Comparison of ENCODE assay signal across 9 mouse cellular contexts in genomic region chr11:3587350-3587749, GRCm38 (mm10). TPM values are rescaled to one million over a fixed set of nuclear protein-coding genes. Genes with fewer than 3 reads are reported as not detected.
DNase-seq lines count a peak whose midpoint lies in the region; ATAC-seq and TF ChIP-seq lines count a peak whose summit lies in the region.
"Had no signal": no experiment of that assay in that cellular context is flagged by ENCODE, and none has a peak within 500 bp of the region (broad histone marks: within the 10 kb centered on the region; RNA-seq: fewer than 3 reads in every experiment).

No protein-coding gene starts in this region.

- DNase-seq in heart, adult 11 months = peak; percentile 92
- DNase-seq in heart, postnatal 25 days (ENCODE audit: low spot score) = no peak
- peak; percentile 31 for DNase-seq in layer of hippocampus, adult 9-11 months
- DNase-seq in layer of hippocampus, adult 8-10 months (ENCODE audit: low spot score in 2 of 2) = no peak
- DNase-seq in 3T3-L1 (ENCODE audit: low read depth, low spot score) = peak; percentile 63
- no peak for DNase-seq in midbrain, postnatal 0 days (ENCODE audit: low spot score)
- DNase-seq: adrenal gland, adult 8-10 months had no signal

- intact Hi-C loops in heart, postnatal 25 days (cut with DNase I) = loop anchor here (2.0 kb wide), 1 partner anchor 13 kb away; no protein-coding TSS in a partner anchor

- peak; percentile 81; the same call in 1 of the 2 replicates for ATAC-seq in intestine, embryonic 16.5 days
- no peak for ATAC-seq in liver, embryonic 12.5 days
- no peak for ATAC-seq in midbrain, postnatal 0 days (ENCODE audit: low FRiP score)

- H3K9me3 ChIP-seq in intestine, embryonic 16.5 days (ENCODE audit: control insufficient read depth, low read length) = no peaks in the 10 kb centered on the region
- no peaks in the 10 kb centered on the region for H3K9me3 ChIP-seq in liver, embryonic 12.5 days (replicated peaks)
- no peaks in the 10 kb centered on the region for H3K9me3 ChIP-seq in midbrain, postnatal 0 days (ENCODE audit: low read length)

- no peaks in the 10 kb centered on the region for H3K27me3 ChIP-seq in intestine, embryonic 16.5 days (replicated peaks; ENCODE audit: control insufficient read depth, insufficient read depth, low read length)
- no peaks in the 10 kb centered on the region for H3K27me3 ChIP-seq in liver, embryonic 12.5 days (replicated peaks)
- H3K27me3 ChIP-seq in midbrain, postnatal 0 days (ENCODE audit: insufficient read depth, low read length) = no peaks in the 10 kb centered on the region

- WGBS in intestine, embryonic 16.5 days = 31% methylated on average over 4 of the region's 4 CpGs
- WGBS in liver, embryonic 12.5 days (ENCODE audit: insufficient replicate concordance) = 24% methylated on average over 4 of the region's 4 CpGs
- 48% methylated on average over 4 of the region's 4 CpGs for WGBS in midbrain, postnatal 0 days

- H3K9ac ChIP-seq in intestine, embryonic 16.5 days (ENCODE audit: low read depth, low read length) = no peak overlapping the region
- no peak overlapping the region for H3K9ac ChIP-seq in liver, embryonic 12.5 days
- H3K9ac ChIP-seq in midbrain, postnatal 0 days (replicated peaks; ENCODE audit: low read length, poor library complexity, severe bottlenecking) = no peak overlapping the region

- no peak overlapping the region for H3K4me3 ChIP-seq in intestine, embryonic 16.5 days (ENCODE audit: low read length)
- no peak overlapping the region for H3K4me3 ChIP-seq in liver, embryonic 12.5 days
- H3K4me3 ChIP-seq in midbrain, postnatal 0 days (ENCODE audit: low read depth, low read length) = no peak overlapping the region

- no peak overlapping the region for H3K27ac ChIP-seq in intestine, embryonic 16.5 days (ENCODE audit: low read length)
- no peak overlapping the region for H3K27ac ChIP-seq in liver, embryonic 12.5 days
- H3K27ac ChIP-seq in midbrain, postnatal 0 days (ENCODE audit: low read depth, low read length) = no peak overlapping the region

- H3K36me3 ChIP-seq in intestine, embryonic 16.5 days (ENCODE audit: control insufficient read depth, insufficient read depth, low read length) = no peaks in the 10 kb centered on the region
- H3K36me3 ChIP-seq in liver, embryonic 12.5 days = no peaks in the 10 kb centered on the region
- no peaks in the 10 kb centered on the region for H3K36me3 ChIP-seq in midbrain, postnatal 0 days (ENCODE audit: insufficient read depth, low read length)

- no peak overlapping the region for H3K4me2 ChIP-seq in intestine, embryonic 16.5 days (ENCODE audit: low read depth, low read length)
- H3K4me2 ChIP-seq in liver, embryonic 12.5 days = no peak overlapping the region
- H3K4me2 ChIP-seq in midbrain, postnatal 0 days (ENCODE audit: low read depth, low read length, poor library complexity, severe bottlenecking) = no peak overlapping the region

- TF ChIP-seq CTCF in midbrain, postnatal 0 days (IDR thresholded peaks at IDR 0.05) = no peak

- H3K4me1 ChIP-seq in intestine, embryonic 16.5 days (ENCODE audit: control insufficient read depth, insufficient read depth, low read length) = peaks cover 3% of the 10 kb centered on the region; the same call in 1 of the 2 replicates
- H3K4me1 ChIP-seq in liver, embryonic 12.5 days = 0 out of 2 replicates have a peak, but pooled peaks cover 5% of the 10 kb centered on the region
- no peaks in the 10 kb centered on the region for H3K4me1 ChIP-seq in midbrain, postnatal 0 days (ENCODE audit: insufficient read depth, low read length)

RNA-seq across cellular contexts. Expression of gene Smtn, which starts 46.9 kb away (rescaled TPM):
- total RNA-seq in heart, postnatal 25 days (2021) = 100 to 1,000 TPM; 170 to 174 TPM
- 10 to 100 TPM in 1 of 4 experiments, 1 to 10 TPM in 3; 6.4 to 12.1 (median 8.3) TPM for total RNA-seq in layer of hippocampus, adult 8-10 months (2022)
- 78.2 and 80.1 TPM in 2 replicates for polyA plus RNA-seq in intestine, embryonic 16.5 days (2015; fragmentation: Nextera tagmentation; extraction: Ambion mirVana)
- 16.9 and 18.2 TPM in 2 replicates for polyA plus RNA-seq in liver, embryonic 12.5 days (2016; fragmentation: Nextera tagmentation; extraction: Ambion mirVana)
- 7.3 and 9.9 TPM in 2 replicates for total RNA-seq in midbrain, postnatal 0 days (2014; rRNA removed)
- polyA plus RNA-seq in midbrain, postnatal 0 days (2015; fragmentation: Nextera tagmentation; extraction: Ambion mirVana) = 8.0 and 8.1 TPM in 2 replicates

Comparison
In these comparisons a context has a peak if more than half of its experiments do, and no peak if none do; other contexts are left out.
1. DNase-seq: peak in heart, adult 11 months (single experiment), layer of hippocampus, adult 9-11 months (single experiment) and 3T3-L1 (single experiment); none in heart, postnatal 25 days (single experiment), layer of hippocampus, adult 8-10 months (0 of 2) and midbrain, postnatal 0 days (single experiment).
2. RNA of gene Smtn, which starts 46.9 kb away (total RNA-seq): 170 to 174 TPM in heart, postnatal 25 days; 7.3 to 9.9 TPM in midbrain, postnatal 0 days and 6.4 to 12.1 TPM in layer of hippocampus, adult 8-10 months; every median in the first group is over 10 times any median in the second.